Mouse (Mus musculus) cerebellum, adult 9-10 months (tissue): ENCODE measurements around the gene Kank3.

Source experiments
- DNase-seq: peaks from one replicate; pipeline ENCODE4 v3.0.0; 2022

The Kank3 gene

GRCm38 (mm10) chr17:33865330-33866030 is 55.2 kb downstream of the Kank3 start:
- no peak for DNase-seq
